Mouse (Mus musculus): Measurements from ENCODE around the gene Aicda.
"Not testable (repeated sequence)": the region's sequence is repeated elsewhere in the genome, so short reads cannot be mapped to it uniquely, and the experiment has no call there.

Aicda gene

GRCm38 (mm10) chr6:122556959-122557561, 3.5 kb downstream of the Aicda start:
- peak; percentile 43 for DNase-seq

DNA sequence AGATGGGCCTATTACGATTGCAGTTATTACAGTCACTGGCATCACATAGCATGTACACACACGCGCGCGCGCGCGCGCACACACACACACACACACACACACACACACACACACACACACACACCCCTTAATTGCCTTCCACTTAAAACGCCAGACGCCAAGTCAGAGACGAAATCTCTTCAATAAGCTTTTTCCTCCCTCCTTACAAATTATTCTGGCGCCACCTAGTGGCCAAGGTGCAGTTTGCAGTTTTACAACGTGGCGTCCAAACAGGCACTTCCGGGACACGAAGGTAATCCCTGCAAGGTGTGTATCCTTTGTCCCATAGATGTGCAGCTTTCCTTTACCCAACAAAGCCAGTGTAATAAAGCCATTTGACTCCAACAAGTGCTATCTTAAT, 6.8 kb downstream of the Aicda start:
- DNase-seq: peak; percentile 44

DNA sequence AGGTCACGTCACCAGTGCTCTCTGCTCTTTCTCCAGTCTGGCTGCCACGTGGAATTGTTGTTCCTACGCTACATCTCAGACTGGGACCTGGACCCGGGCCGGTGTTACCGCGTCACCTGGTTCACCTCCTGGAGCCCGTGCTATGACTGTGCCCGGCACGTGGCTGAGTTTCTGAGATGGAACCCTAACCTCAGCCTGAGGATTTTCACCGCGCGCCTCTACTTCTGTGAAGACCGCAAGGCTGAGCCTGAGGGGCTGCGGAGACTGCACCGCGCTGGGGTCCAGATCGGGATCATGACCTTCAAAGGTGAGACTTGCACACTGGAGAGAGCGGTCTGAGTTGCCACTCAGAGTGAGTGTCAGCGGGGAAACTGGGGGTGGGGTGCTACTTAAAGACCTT, 7.4 kb downstream of the Aicda start:
- DNase-seq: no peak

- DNase-seq: peak; percentile 42
Observed at GRCm38 (mm10) chr6:122562463-122562862, 8.9 kb downstream of the Aicda start.

GRCm38 (mm10) chr6:122565070-122565784, 11.6 kb downstream of the Aicda start:
- no peak for DNase-seq

- DNase-seq: no peak
Observed at GRCm38 (mm10) chr6:122569113-122569512, 15.5 kb downstream of the Aicda start.

DNA sequence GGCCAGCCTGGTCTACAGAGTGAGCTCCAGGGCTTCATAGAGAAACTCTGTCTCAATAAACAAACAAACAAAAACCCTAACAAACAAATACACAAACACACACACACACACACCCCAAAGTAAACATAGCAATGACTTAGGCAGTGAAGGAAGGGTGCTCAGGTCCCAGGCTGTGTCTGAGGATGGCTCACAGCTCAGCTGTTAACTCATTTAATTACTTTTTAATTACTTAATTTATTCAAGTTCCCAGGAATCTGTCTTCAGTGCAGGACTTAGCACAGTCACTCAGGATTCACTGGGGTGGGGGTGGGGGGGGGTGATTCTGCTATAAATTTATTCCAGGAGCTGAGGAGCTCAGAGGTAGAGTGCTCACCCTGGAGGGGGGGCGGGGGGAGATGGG, 16.2 kb downstream of the Aicda start:
- DNase-seq: no peak

GRCm38 (mm10) chr6:122570695-122571616, 17.4 kb downstream of the Aicda start:
- DNase-seq: no peak

DNA sequence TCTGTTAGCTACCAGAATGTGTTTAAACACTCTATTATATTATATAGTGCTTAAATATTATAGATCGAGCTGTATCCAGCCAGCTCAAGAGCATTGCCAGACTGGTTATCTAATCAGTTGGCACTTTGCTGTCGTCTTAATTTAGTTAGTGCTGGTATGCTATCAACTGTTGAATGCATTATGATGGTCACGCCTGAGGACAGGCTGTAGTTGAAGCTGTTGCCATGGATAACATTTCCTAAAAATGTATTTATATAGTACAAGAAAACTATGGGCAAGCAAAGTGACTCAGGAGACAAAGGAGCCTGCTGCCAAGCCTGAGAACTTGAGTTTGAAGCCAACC, 18.0 kb downstream of the Aicda start:
- DNase-seq: no peak

- DNase-seq: not testable (repeated sequence)
Observed at GRCm38 (mm10) chr6:122575037-122575436, 21.4 kb downstream of the Aicda start.

DNA sequence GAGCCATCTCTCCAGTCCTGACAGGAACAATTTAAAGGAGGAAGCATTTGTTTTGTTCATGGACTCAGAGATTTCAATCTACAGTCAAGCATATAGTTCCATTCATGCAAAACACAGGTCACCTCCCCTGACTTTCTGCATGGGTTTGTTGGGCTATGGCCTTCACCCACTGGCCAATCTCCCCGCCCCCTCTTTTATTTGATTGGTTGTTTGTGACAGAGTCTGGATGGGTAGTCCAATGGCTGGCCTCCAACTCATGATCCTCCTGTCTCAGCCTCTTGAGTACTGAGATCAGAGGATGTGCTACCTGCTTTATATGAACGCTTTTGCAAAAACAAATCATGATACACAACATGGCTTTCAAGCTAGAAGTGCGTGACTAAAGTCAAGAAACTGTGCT, 23.4 kb downstream of the Aicda start:
- no peak for DNase-seq

- no peak for DNase-seq
Observed at GRCm38 (mm10) chr6:122579086-122579485, 25.5 kb downstream of the Aicda start.

DNA sequence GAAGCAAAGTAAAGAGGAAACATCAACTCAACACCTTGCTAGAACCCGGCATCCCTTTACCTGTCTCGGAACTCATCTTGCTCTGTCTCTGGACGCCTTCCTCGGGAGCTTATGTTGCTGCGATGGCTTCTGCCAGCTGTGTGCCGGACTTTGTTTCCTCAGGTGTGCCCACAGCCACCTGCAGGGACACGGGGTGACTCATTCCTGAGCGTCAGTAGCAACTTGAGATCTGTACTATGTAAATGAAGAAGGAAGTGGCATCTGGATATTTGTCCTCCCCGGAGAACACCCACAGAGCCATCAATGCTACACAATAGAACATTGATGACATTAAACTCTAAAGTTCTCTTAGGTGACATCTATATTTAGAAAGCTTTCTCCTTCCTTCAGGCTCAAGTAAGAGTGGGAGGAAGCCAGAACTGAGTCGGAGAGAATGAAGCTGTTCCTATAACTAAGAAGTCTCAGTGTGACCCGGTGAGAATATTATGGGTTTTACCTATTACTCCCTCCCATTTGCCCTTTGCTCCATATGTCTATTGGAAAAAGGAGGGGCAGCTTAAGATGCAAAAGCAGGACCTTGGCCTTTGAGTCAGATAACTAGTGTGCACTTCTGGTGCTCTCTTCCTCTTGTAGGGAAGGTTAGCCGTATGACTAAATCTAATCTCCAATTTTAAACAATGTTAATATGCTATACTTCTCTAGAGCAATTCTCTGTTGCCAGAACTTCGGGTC, 37.6 kb downstream of the Aicda start:
- DNase-seq: no peak

GRCm38 (mm10) chr6:122592905-122593304, 39.3 kb downstream of the Aicda start:
- DNase-seq: no peak

DNA sequence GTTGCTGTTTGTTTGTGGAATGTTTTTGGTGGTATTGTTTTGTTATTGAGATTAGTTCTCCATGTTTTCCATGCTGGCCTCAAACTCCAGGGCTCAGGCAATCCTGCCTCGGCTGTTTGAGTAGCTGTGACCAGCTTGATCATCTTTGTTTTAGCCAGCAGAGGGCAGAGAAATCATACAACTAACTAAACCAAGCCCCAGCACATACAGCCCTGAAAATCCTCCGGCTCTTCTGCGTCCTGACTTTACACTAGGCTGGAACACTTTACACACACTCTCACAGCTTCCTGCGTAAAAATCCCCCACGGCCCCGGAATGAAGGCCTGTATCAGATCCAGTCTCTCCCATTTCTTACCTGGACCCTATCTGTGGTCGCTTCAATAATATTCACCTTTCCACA, 42.0 kb downstream of the Aicda start:
- no peak for DNase-seq

- no peak for DNase-seq
Observed at GRCm38 (mm10) chr6:122596608-122597007, 43.0 kb downstream of the Aicda start.

GRCm38 (mm10) chr6:122598014-122598413, 44.4 kb downstream of the Aicda start:
- DNase-seq: no peak

DNA sequence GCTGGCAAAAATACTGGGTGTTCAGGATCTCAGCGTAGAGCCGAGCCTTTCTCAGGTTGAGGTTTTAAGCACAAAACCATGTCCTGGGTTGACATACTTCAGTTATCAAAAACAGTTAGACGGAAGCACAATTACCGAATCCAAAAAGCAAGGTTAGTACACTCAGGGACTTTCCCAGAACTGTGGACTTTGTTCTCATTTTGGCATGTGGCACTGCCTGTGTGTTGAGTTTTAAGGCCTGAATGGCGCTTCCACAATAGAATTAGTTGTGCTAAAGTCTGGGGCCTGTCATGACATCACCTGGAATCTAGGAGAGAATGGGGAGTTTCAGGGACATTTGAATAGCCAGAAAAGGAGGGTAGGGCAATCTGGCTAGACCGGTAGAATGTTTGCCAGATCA, 44.8 kb downstream of the Aicda start:
- DNase-seq: no peak

GRCm38 (mm10) chr6:122599054-122599737, 45.6 kb downstream of the Aicda start:
- no peak for DNase-seq

- no peak for DNase-seq
Observed at GRCm38 (mm10) chr6:122600066-122600646, 46.6 kb downstream of the Aicda start.

DNA sequence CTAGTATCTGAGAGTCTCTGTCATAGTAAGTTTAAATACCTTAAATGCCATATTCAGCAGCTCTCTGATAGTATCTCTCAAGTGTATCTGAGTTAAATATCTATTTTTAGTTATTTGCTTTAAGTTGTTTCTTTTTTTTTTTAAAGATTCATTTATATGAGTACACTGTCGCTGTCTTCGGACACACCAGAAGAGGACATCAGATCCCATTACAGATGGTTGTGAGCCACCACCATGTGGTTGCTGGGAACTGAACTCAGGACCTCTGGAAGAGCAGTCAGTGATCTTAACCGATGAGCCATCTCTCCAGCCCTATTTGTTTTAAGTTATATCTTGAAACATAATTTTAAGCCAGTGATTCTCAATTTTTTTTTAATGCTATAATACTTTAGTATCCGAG, 47.4 kb downstream of the Aicda start:
- DNase-seq: no peak

- DNase-seq: no peak
Observed at GRCm38 (mm10) chr6:122601615-122602014, 48.0 kb downstream of the Aicda start.

All from cerebellum, adult 8-10 months (tissue).